Mouse (Mus musculus): Measurements from ENCODE around the gene Gm3448.
"Not testable (repeated sequence)": the region's sequence is repeated elsewhere in the genome, so short reads cannot be mapped to it uniquely, and the experiment has no call there.

Gene Gm3448

GRCm38 (mm10) chr17:15041175-15041729, at the start of gene Gm3448, which contains the start of the genes Ermard and Tcte3:
TSS of gene Gm3448 (minus strand) at chr17:15041537.
TSS of gene Ermard (plus strand) at chr17:15041208.
TSS of gene Tcte3 (minus strand) at chr17:15041488.
- DNase-seq (ENCODE audit: inconsistent ontology term): not testable (repeated sequence)

- peak; percentile 52 for DNase-seq (ENCODE audit: inconsistent ontology term)
Measured at GRCm38 (mm10) chr17:15088591-15089001, 47.3 kb upstream of the Gm3448 start.

- no peak for DNase-seq (ENCODE audit: inconsistent ontology term)
Measured at GRCm38 (mm10) chr17:15088166-15088565, 46.8 kb upstream of the Gm3448 start.

- no peak for DNase-seq (ENCODE audit: inconsistent ontology term)
Measured at GRCm38 (mm10) chr17:15085006-15085405, 43.7 kb upstream of the Gm3448 start.

GRCm38 (mm10) chr17:15084226-15084848, 43.0 kb upstream of the Gm3448 start:
- no peak for DNase-seq (ENCODE audit: inconsistent ontology term)

- DNase-seq (ENCODE audit: inconsistent ontology term): no peak
Measured at GRCm38 (mm10) chr17:15077536-15077935, 36.2 kb upstream of the Gm3448 start.

- DNase-seq (ENCODE audit: inconsistent ontology term): no peak
Measured at GRCm38 (mm10) chr17:15075033-15075432, 33.7 kb upstream of the Gm3448 start.

GRCm38 (mm10) chr17:15072211-15072610, 30.9 kb upstream of the Gm3448 start:
- DNase-seq (ENCODE audit: inconsistent ontology term): no peak

- DNase-seq (ENCODE audit: inconsistent ontology term): no peak
Measured at GRCm38 (mm10) chr17:15069124-15069523, 27.8 kb upstream of the Gm3448 start.

- peak; percentile 37 for DNase-seq (ENCODE audit: inconsistent ontology term)
Measured at GRCm38 (mm10) chr17:15068040-15068792, 26.9 kb upstream of the Gm3448 start.

GRCm38 (mm10) chr17:15066911-15067310, 25.6 kb upstream of the Gm3448 start:
- DNase-seq (ENCODE audit: inconsistent ontology term): peak; percentile 32

GRCm38 (mm10) chr17:15066066-15066465, 24.7 kb upstream of the Gm3448 start:
- DNase-seq (ENCODE audit: inconsistent ontology term): peak; percentile 62

- peak; percentile 78 for DNase-seq (ENCODE audit: inconsistent ontology term)
Measured at GRCm38 (mm10) chr17:15065391-15066024, 24.2 kb upstream of the Gm3448 start.

GRCm38 (mm10) chr17:15060356-15060755, 19.0 kb upstream of the Gm3448 start:
- no peak for DNase-seq (ENCODE audit: inconsistent ontology term)

- no peak for DNase-seq (ENCODE audit: inconsistent ontology term)
Measured at GRCm38 (mm10) chr17:15059646-15060045, 18.3 kb upstream of the Gm3448 start.

GRCm38 (mm10) chr17:15058161-15058591, 16.8 kb upstream of the Gm3448 start:
- no peak for DNase-seq (ENCODE audit: inconsistent ontology term)

GRCm38 (mm10) chr17:15055925-15056324, 14.6 kb upstream of the Gm3448 start:
- no peak for DNase-seq (ENCODE audit: inconsistent ontology term)

- DNase-seq (ENCODE audit: inconsistent ontology term): not testable (repeated sequence)
Measured at GRCm38 (mm10) chr17:15053829-15054200, 12.5 kb upstream of the Gm3448 start.

- not testable (repeated sequence) for DNase-seq (ENCODE audit: inconsistent ontology term)
Measured at GRCm38 (mm10) chr17:15053183-15053828, 12.0 kb upstream of the Gm3448 start.

- not testable (repeated sequence) for DNase-seq (ENCODE audit: inconsistent ontology term)
Measured at GRCm38 (mm10) chr17:15052766-15053165, 11.4 kb upstream of the Gm3448 start.

- DNase-seq (ENCODE audit: inconsistent ontology term): not testable (repeated sequence)
Measured at GRCm38 (mm10) chr17:15050338-15050737, 9.0 kb upstream of the Gm3448 start.

GRCm38 (mm10) chr17:15040455-15040854, 882 bp downstream of the Gm3448 start:
- DNase-seq (ENCODE audit: inconsistent ontology term): not testable (repeated sequence)

Measured in Muller cell, postnatal 12 days (primary cell).